Mouse (Mus musculus) liver, adult (tissue): Measurements from ENCODE around the gene Zfp956.

Source experiments
- GATA4 ChIP-seq: IDR thresholded peaks from 2 replicates; pipeline ENCODE4 v1.6.1; 2014; ENCODE audit warnings: mild to moderate bottlenecking, low read length; ENCODE audit not compliant: insufficient replicate concordance

Gene Zfp956

GRCm38 (mm10) chr6:47953191-47953726, at the start of gene Zfp956:
TSS of gene Zfp956 (plus strand) at chr6:47953390.
- no peak for TF ChIP-seq GATA4

- no peak for TF ChIP-seq GATA4
Observed at GRCm38 (mm10) chr6:47903587-47903986, 49.6 kb upstream of the Zfp956 start.

GRCm38 (mm10) chr6:47904361-47904760, 48.8 kb upstream of the Zfp956 start:
- no peak for TF ChIP-seq GATA4

GRCm38 (mm10) chr6:47904917-47905695, 48.1 kb upstream of the Zfp956 start:
- TF ChIP-seq GATA4, result no peak

- TF ChIP-seq GATA4, result no peak
Observed at GRCm38 (mm10) chr6:47906326-47906725, 46.9 kb upstream of the Zfp956 start.

GRCm38 (mm10) chr6:47909007-47909406, 44.2 kb upstream of the Zfp956 start:
- no peak for TF ChIP-seq GATA4

GRCm38 (mm10) chr6:47911650-47912049, 41.5 kb upstream of the Zfp956 start:
- TF ChIP-seq GATA4, result no peak

- TF ChIP-seq GATA4, result no peak
Observed at GRCm38 (mm10) chr6:47912991-47913390, 40.2 kb upstream of the Zfp956 start.

- TF ChIP-seq GATA4, result no peak
Observed at GRCm38 (mm10) chr6:47917051-47917450, 36.1 kb upstream of the Zfp956 start.

- TF ChIP-seq GATA4, result no peak
Observed at GRCm38 (mm10) chr6:47918768-47919274, 34.4 kb upstream of the Zfp956 start.

GRCm38 (mm10) chr6:47919646-47920446, 33.3 kb upstream of the Zfp956 start:
- no peak for TF ChIP-seq GATA4

- no peak for TF ChIP-seq GATA4
Observed at GRCm38 (mm10) chr6:47920447-47921340, 32.5 kb upstream of the Zfp956 start, which contains the start of gene Zfp212. TSS of gene Zfp212 (plus strand) at chr6:47920476.

- no peak for TF ChIP-seq GATA4
Observed at GRCm38 (mm10) chr6:47942461-47942860, 10.7 kb upstream of the Zfp956 start.

- TF ChIP-seq GATA4, result peak; percentile 82; the same call in 1 of the 2 replicates
Observed at GRCm38 (mm10) chr6:47943021-47943691, 10.0 kb upstream of the Zfp956 start.

- TF ChIP-seq GATA4, result no peak
Observed at GRCm38 (mm10) chr6:47943721-47944120, 9.5 kb upstream of the Zfp956 start.

GRCm38 (mm10) chr6:47947388-47947787, 5.8 kb upstream of the Zfp956 start:
- TF ChIP-seq GATA4, result no peak
